ENCODE assay signal across 24 mouse cellular contexts in genomic region chr11:117073426-117073825, GRCm38 (mm10). TPM values are rescaled to one million over a fixed set of nuclear protein-coding genes. Genes with fewer than 3 reads are reported as not detected.
DNase-seq lines count a peak whose midpoint lies in the region; ATAC-seq and TF ChIP-seq lines count a peak whose summit lies in the region.
"Had no signal": no experiment of that assay in that cellular context is flagged by ENCODE, and none has a peak within 500 bp of the region (broad histone marks: within the 10 kb centered on the region; RNA-seq: fewer than 3 reads in every experiment).

No protein-coding gene starts in this region.

- 92% methylated on average over 9 of the region's 9 CpGs for WGBS in intestine, postnatal 0 days
- 93% methylated on average over 9 of the region's 9 CpGs for WGBS in intestine, embryonic 16.5 days
- 82% methylated on average over 9 of the region's 9 CpGs for WGBS in liver, postnatal 0 days (ENCODE audit: insufficient replicate concordance)
- 83% methylated on average over 9 of the region's 9 CpGs for WGBS in liver, embryonic 12.5 days (ENCODE audit: insufficient replicate concordance)
- 94% methylated on average over 9 of the region's 9 CpGs for WGBS in stomach, postnatal 0 days

- peak; percentile 46 for TF ChIP-seq CTCF in intestine, postnatal 0 days (IDR thresholded peaks at IDR 0.05; ENCODE audit: low read depth)
- peak; percentile 16; the same call in 1 of the 2 replicates for TF ChIP-seq CTCF in liver, postnatal 0 days (IDR thresholded peaks at IDR 0.05; ENCODE audit: low read depth)
- TF ChIP-seq CTCF in stomach, postnatal 0 days (IDR thresholded peaks at IDR 0.05; ENCODE audit: low read depth), result peak; percentile 33; the same call in 1 of the 2 replicates

- H3K27me3 ChIP-seq in intestine, postnatal 0 days (replicated peaks; ENCODE audit: control insufficient read depth, insufficient read depth, low read length), result no peaks in the 10 kb centered on the region
- peaks cover 2% of the 10 kb centered on the region; the same call in 1 of the 2 replicates for H3K27me3 ChIP-seq in intestine, embryonic 16.5 days (replicated peaks; ENCODE audit: control insufficient read depth, insufficient read depth, low read length)
- 0 out of 2 replicates have a peak, but pooled peaks cover 6% of the 10 kb centered on the region for H3K27me3 ChIP-seq in liver, postnatal 0 days (ENCODE audit: insufficient read depth, low read length)
- peaks cover 21% of the 10 kb centered on the region for H3K27me3 ChIP-seq in liver, embryonic 12.5 days (replicated peaks)
- H3K27me3 ChIP-seq in stomach, postnatal 0 days (ENCODE audit: control insufficient read depth, insufficient read depth, low read length), result no peaks in the 10 kb centered on the region
- H3K27me3 ChIP-seq: stomach, embryonic 15.5 days had no signal

- no peak for ATAC-seq in intestine, postnatal 0 days
- ATAC-seq in intestine, embryonic 16.5 days, result no peak
- ATAC-seq in liver, postnatal 0 days, result no peak
- ATAC-seq in liver, embryonic 12.5 days, result no peak
- no peak for ATAC-seq in stomach, postnatal 0 days (ENCODE audit: low FRiP score, low TSS enrichment)
- ATAC-seq: forebrain, embryonic 15.5 days had no signal

- H3K4me1 ChIP-seq in intestine, postnatal 0 days (replicated peaks; ENCODE audit: control insufficient read depth, insufficient read depth, low read length), result 0 out of 2 replicates have a peak, but pooled peaks cover 4% of the 10 kb centered on the region
- H3K4me1 ChIP-seq in intestine, embryonic 16.5 days (ENCODE audit: control insufficient read depth, insufficient read depth, low read length), result peaks cover 17% of the 10 kb centered on the region
- H3K4me1 ChIP-seq in liver, postnatal 0 days (ENCODE audit: insufficient read depth), result peaks cover 18% of the 10 kb centered on the region
- H3K4me1 ChIP-seq in liver, embryonic 12.5 days, result peaks cover 24% of the 10 kb centered on the region
- peaks cover 2 to 5% of the 10 kb centered on the region in 2 experiments; a peak in 2 of 4 replicates for H3K4me1 ChIP-seq in ES-E14 (ENCODE audit: control insufficient read depth in 2 of 2, insufficient read depth in 2 of 2, low read length in 2 of 2, poor library complexity in 1 of 2)
- H3K4me1 ChIP-seq in stomach, postnatal 0 days (replicated peaks; ENCODE audit: control insufficient read depth, insufficient read depth), result 0 out of 2 replicates have a peak, but pooled peaks cover 2% of the 10 kb centered on the region

- H3K4me3 ChIP-seq in intestine, postnatal 0 days (ENCODE audit: low read depth, low read length), result no peak overlapping the region
- no peak overlapping the region for H3K4me3 ChIP-seq in intestine, embryonic 16.5 days (ENCODE audit: low read length)
- H3K4me3 ChIP-seq in liver, postnatal 0 days (ENCODE audit: low read depth, low read length), result no peak overlapping the region
- H3K4me3 ChIP-seq in liver, embryonic 12.5 days, result no peak overlapping the region
- no peak overlapping the region for H3K4me3 ChIP-seq in ES-E14 (ENCODE audit: insufficient read depth in 1 of 2, low read depth in 1 of 2, low read length in 2 of 2, poor library complexity in 1 of 2, severe bottlenecking in 1 of 2)
- no peak overlapping the region for H3K4me3 ChIP-seq in stomach, postnatal 0 days (ENCODE audit: low read depth, low read length)
- H3K4me3 ChIP-seq: embryonic facial prominence, embryonic 13.5 days; forebrain, embryonic 15.5 days; megakaryocyte, embryonic 14.5 days; neural tube, embryonic 15.5 days; stomach, embryonic 15.5 days had no signal

- DNase-seq in liver, postnatal 0 days, result no peak
- no peak for DNase-seq in ES-E14 (ENCODE audit: low read depth, low spot score)
- no peak for DNase-seq in stomach, postnatal 0 days (ENCODE audit: low spot score)
- DNase-seq in urinary bladder, postnatal 4 days (ENCODE audit: low spot score in 2 of 2), result no peak
- DNase-seq: adrenal gland, postnatal 10 days; cerebellum, adult 11 months; cerebellum, postnatal 14 days; heart, adult 11 months; heart, postnatal 36 days; kidney, adult 11 months; kidney, postnatal 25 days; layer of hippocampus, adult 9-11 months; midbrain, embryonic 14.5 days; right cerebral cortex, postnatal 14 days; thymus, adult 2 months had no signal

- TF ChIP-seq EP300 in liver, postnatal 0 days (IDR thresholded peaks at IDR 0.05; ENCODE audit: low read depth), result no peak
- no peak for TF ChIP-seq EP300 in stomach, postnatal 0 days (optimal IDR thresholded peaks at IDR 0.05)

- H3K9ac ChIP-seq in intestine, postnatal 0 days (ENCODE audit: low read depth, low read length), result no peak overlapping the region
- no peak overlapping the region for H3K9ac ChIP-seq in intestine, embryonic 16.5 days (ENCODE audit: low read depth, low read length)
- H3K9ac ChIP-seq in liver, postnatal 0 days (replicated peaks), result no peak overlapping the region
- no peak overlapping the region for H3K9ac ChIP-seq in liver, embryonic 12.5 days
- no peak overlapping the region for H3K9ac ChIP-seq in ES-E14 (ENCODE audit: insufficient read depth, low read depth, low read length, poor library complexity, severe bottlenecking)
- H3K9ac ChIP-seq in stomach, postnatal 0 days (ENCODE audit: low read length), result no peak overlapping the region
- H3K9ac ChIP-seq: embryonic facial prominence, embryonic 13.5 days; forebrain, embryonic 15.5 days; hindbrain, embryonic 14.5 days; neural tube, embryonic 15.5 days; stomach, embryonic 15.5 days had no signal

- no peaks in the 10 kb centered on the region for H3K9me3 ChIP-seq in intestine, postnatal 0 days (ENCODE audit: control insufficient read depth)
- H3K9me3 ChIP-seq in intestine, embryonic 16.5 days (ENCODE audit: control insufficient read depth, low read length), result no peaks in the 10 kb centered on the region
- H3K9me3 ChIP-seq in liver, postnatal 0 days (ENCODE audit: low read length), result no peaks in the 10 kb centered on the region
- no peaks in the 10 kb centered on the region for H3K9me3 ChIP-seq in liver, embryonic 12.5 days (replicated peaks)
- H3K9me3 ChIP-seq in ES-E14 (ENCODE audit: control insufficient read depth, insufficient read depth, low read depth, low read length), result no peaks in the 10 kb centered on the region
- no peaks in the 10 kb centered on the region for H3K9me3 ChIP-seq in stomach, postnatal 0 days (ENCODE audit: control insufficient read depth, low read length)
- H3K9me3 ChIP-seq: embryonic facial prominence, embryonic 13.5 days; forebrain, embryonic 15.5 days; neural tube, embryonic 15.5 days; stomach, embryonic 15.5 days had no signal

- no peak overlapping the region for H3K4me2 ChIP-seq in intestine, postnatal 0 days (replicated peaks; ENCODE audit: low read depth)
- no peak overlapping the region for H3K4me2 ChIP-seq in intestine, embryonic 16.5 days (ENCODE audit: low read depth, low read length)
- no peak overlapping the region for H3K4me2 ChIP-seq in liver, postnatal 0 days (ENCODE audit: low read depth, low read length)
- no peak overlapping the region for H3K4me2 ChIP-seq in liver, embryonic 12.5 days
- H3K4me2 ChIP-seq in stomach, postnatal 0 days (replicated peaks; ENCODE audit: low read depth), result no peak overlapping the region
- H3K4me2 ChIP-seq: embryonic facial prominence, embryonic 13.5 days; forebrain, embryonic 15.5 days; hindbrain, embryonic 14.5 days; neural tube, embryonic 15.5 days; stomach, embryonic 15.5 days had no signal

- H3K27ac ChIP-seq in intestine, postnatal 0 days (ENCODE audit: low read depth, low read length), result no peak overlapping the region
- no peak overlapping the region for H3K27ac ChIP-seq in intestine, embryonic 16.5 days (ENCODE audit: low read length)
- H3K27ac ChIP-seq in liver, postnatal 0 days (ENCODE audit: low read depth), result no peak overlapping the region
- no peak overlapping the region for H3K27ac ChIP-seq in liver, embryonic 12.5 days
- H3K27ac ChIP-seq in ES-E14 (ENCODE audit: insufficient read depth, low read depth, low read length, poor library complexity, severe bottlenecking), result no peak overlapping the region
- no peak overlapping the region for H3K27ac ChIP-seq in stomach, postnatal 0 days (replicated peaks)
- H3K27ac ChIP-seq: embryonic facial prominence, embryonic 13.5 days; forebrain, embryonic 15.5 days; hindbrain, embryonic 14.5 days; neural tube, embryonic 15.5 days; stomach, embryonic 15.5 days had no signal

- peaks cover 6% of the 10 kb centered on the region; the same call in 1 of the 2 replicates for H3K36me3 ChIP-seq in intestine, postnatal 0 days (ENCODE audit: control insufficient read depth, insufficient read depth)
- no peaks in the 10 kb centered on the region for H3K36me3 ChIP-seq in intestine, embryonic 16.5 days (ENCODE audit: control insufficient read depth, insufficient read depth, low read length)
- peaks cover 7% of the 10 kb centered on the region for H3K36me3 ChIP-seq in liver, postnatal 0 days (replicated peaks; ENCODE audit: insufficient read depth, low read length)
- peaks cover 9% of the 10 kb centered on the region for H3K36me3 ChIP-seq in liver, embryonic 12.5 days
- peaks cover 10% of the 10 kb centered on the region for H3K36me3 ChIP-seq in ES-E14 (ENCODE audit: control insufficient read depth, insufficient read depth, low read length, poor library complexity, severe bottlenecking)
- H3K36me3 ChIP-seq in stomach, postnatal 0 days (ENCODE audit: control insufficient read depth, insufficient read depth, low read length), result peaks cover 3% of the 10 kb centered on the region; the same call in 1 of the 2 replicates

- in situ Hi-C loops in ES-E14 (cut with MboI; ENCODE audit: low sequenced_read_pairs in 2 of 2, unreplicated experiment in 2 of 2), result loop anchor here in 1 of 2 experiments (10.0 kb wide), 1 partner anchor 101 kb away; no protein-coding TSS in a partner anchor

TF ChIP-seq in ES-E14, 5 proteins besides CTCF, POLR2A, EP300 and RAD21:
- 0 out of 2 replicates have a peak, but pooled peaks have one; percentile 32 for TF ChIP-seq ZNF384 (IDR thresholded peaks at IDR 0.05; ENCODE audit: low read depth, low read length)
- TF ChIP-seq MAFK (IDR thresholded peaks at IDR 0.05; ENCODE audit: insufficient read depth, low read depth, low read length), result no peak
- TF ChIP-seq ZC3H11A (IDR thresholded peaks at IDR 0.05; ENCODE audit: borderline replicate concordance, low read depth, low read length), result peak; percentile 21; the same call in 1 of the 2 replicates

RNA-seq across cellular contexts. Expression of gene Sec14l1, which starts 41.5 kb away (rescaled TPM):
- 22.8 and 23.9 TPM in 2 replicates for polyA plus RNA-seq in intestine, postnatal 0 days (2015; fragmentation: Nextera tagmentation; extraction: Ambion mirVana)
- polyA plus RNA-seq in intestine, embryonic 16.5 days (2015; fragmentation: Nextera tagmentation; extraction: Ambion mirVana), result 28.5 and 29.5 TPM in 2 replicates
- 8.2 and 9.2 TPM in 2 replicates for polyA plus RNA-seq in liver, postnatal 0 days (2015; fragmentation: Nextera tagmentation; extraction: Ambion mirVana)
- 26.9 and 27.5 TPM in 2 replicates for polyA plus RNA-seq in liver, embryonic 12.5 days (2016; fragmentation: Nextera tagmentation; extraction: Ambion mirVana)
- total RNA-seq in ES-E14 (2012; rRNA removed), result 36.7 and 43.6 TPM in 2 replicates
- 28.4 and 30.5 TPM in 2 replicates for polyA plus RNA-seq in stomach, postnatal 0 days (2015; fragmentation: Nextera tagmentation; extraction: Ambion mirVana)
